Mouse (Mus musculus) gastrocnemius, postnatal 36 days (tissue): ENCODE results near the gene Abcf2. TPM values are rescaled to one million over a fixed set of nuclear protein-coding genes. Genes with fewer than 3 reads are reported as not detected.

Source experiments
- DNase-seq, 2 experiments: peaks; one replicate each; pipeline ENCODE4 v3.0.0; 2022
- intact Hi-C: fragments of 180-260 bp; cut with DNase I; formaldehyde crosslinking; loops from one replicate; pipeline ENCODE4 v1.15.1; 2025
- microRNA-seq, 2 experiments: library from miRNA; unstranded; fragments of <30 nt; microRNA quantifications; one replicate each; pipeline ENCODE4 v1.2.0; 2021
- total RNA-seq, 2 experiments: library from RNA; stranded (reverse); gene quantifications; 2 replicates each; pipeline ENCODE4 v1.2.3; 2021

The Abcf2 gene
- total RNA-seq, 2 experiments from 2014 or later = 94.7 to 104 TPM

DNA sequence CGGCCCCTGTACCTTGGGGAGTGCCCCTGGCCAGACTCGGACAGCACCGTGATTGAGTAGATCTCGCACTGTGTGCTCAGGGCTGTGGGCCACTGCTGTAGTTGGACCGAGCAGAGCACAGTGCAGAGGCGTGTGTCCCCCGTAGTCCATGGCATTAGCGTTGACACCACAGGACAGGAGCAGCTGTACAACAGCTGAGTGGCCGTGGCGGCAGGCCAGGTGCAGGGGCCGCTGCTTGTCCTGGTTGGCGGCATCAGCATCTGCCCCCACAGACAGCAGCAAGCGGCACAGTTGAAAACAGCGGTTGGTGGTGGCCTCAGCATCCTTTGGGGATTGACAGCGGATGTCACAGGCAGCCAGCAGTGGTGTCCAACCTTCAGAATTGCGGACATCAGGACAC, 39.6 kb downstream of the Abcf2 start:
- DNase-seq = no peak
- intact Hi-C loops = no loop called here

DNA sequence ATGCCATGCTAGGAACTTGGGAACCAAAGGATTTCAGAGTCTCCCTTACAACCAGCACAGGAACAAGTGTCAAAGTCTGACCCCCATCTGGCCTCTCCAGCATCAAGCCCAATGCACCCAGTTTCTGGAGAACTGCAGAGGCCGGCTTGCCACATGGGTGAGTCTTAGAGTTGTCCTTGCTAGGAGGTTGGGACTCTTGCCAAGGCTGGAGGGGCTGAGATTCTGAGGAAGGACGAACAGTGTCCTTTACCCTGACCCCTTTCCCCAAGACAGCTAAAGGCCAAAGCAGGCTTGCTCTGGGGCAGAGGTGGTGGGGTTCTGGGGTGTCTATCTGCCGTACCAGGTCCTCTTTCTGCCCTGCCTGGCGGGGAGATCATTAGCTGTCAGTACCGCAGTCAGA, 40.8 kb downstream of the Abcf2 start:
- no peak for DNase-seq
- intact Hi-C loops = no loop called here

DNA sequence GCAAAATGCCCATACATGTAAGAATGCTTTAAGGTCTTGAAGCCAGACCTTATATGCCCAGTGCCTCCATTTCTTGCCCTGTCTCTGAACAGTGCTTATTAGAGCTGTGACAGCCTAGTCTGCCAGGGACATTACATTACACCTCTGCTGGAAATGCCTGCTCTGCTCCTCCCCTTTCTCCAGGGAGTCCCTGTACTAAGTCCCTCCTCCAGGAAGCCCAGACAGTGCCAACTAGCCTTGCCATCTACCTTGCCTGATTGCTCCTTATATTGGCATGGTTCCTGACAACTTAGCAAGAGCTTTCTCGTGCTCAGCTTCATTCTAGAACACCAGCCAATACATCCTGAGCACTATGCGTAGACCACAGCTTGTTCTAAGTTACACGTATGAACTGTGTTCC, 41.5 kb downstream of the Abcf2 start:
- intact Hi-C loops = no loop called here
- DNase-seq = no peak

DNA sequence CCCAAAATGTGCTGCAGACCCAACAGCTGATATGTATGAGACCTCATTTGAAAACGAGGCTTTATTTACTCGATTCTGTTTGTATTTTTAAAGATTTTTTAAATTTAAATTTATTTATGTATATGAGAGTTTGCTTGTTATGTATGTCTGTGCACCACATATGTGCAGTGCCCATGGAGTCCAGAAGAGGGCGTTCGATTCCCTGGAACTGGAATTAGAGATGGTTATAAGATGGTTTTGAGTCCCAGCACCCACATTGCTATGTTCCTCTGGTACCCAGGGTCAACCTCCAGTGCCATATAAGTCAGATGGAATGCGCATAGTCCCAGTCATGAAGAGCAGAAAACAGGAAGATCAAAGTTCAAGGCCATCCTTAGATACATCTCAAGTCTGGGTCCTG, 43.0 kb downstream of the Abcf2 start:
- intact Hi-C loops = loop anchor here (5.0 kb wide), 3 partner anchors 52 to 118 kb away; no protein-coding TSS in a partner anchor
- DNase-seq = no peak

DNA sequence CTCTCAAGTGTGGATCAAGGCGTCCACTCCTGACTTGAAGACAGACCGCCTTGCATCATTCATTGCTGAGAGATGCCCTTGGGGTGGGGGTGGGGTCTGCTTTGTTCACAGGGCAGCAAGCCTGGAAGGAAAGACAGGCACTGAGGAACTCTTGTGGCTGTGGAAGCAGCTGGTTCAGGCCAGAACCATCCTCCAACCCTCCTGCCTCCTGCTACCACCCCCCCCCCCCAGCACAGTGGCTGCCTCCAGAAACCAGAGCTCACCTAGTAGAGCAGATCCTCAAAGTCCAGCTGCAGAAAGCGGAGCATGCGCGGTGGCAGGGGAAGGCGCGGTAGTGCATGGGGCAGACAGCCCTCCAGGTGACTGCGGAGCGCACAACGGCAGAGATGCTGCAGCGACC, 43.9 kb downstream of the Abcf2 start:
- intact Hi-C loops = loop anchor here (5.0 kb wide), 3 partner anchors 51 to 119 kb away; no protein-coding TSS in a partner anchor
- DNase-seq = no peak

DNA sequence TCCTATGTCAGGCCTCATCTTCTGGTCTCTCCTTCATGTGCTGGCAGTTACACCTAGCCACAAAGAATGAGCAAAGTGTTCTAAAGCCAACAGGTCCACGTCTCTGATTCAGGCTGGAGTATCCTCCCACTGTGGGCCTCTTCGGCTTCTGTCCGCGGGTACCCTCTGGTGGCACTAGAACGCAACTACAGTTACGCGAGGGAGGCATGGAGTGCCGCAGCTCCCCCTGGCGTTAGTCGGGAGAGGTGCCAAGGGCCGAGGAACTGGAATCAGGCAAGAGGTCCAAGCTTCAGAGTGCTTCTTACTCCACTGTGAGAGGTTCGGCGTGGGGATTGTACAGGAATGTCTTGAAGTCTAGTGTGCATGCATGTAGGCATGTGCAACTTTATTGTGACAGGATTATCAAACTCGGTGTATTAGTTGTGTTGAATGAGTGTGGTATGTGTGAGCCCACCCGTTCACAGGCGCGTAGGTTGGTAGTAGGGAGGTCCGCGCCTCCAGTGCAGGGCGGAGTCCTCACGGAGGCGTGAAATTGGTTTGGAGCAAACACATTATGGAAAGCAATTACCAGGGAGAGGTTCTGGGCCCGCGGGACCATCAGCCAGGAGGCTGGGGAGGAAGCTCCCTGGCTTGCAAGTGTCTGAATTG, 47.1 kb downstream of the Abcf2 start:
- intact Hi-C loops = loop anchor here (5.0 kb wide), 3 partner anchors 48 to 122 kb away; no protein-coding TSS in a partner anchor
- peak; percentile 92 to 95 for DNase-seq

DNA sequence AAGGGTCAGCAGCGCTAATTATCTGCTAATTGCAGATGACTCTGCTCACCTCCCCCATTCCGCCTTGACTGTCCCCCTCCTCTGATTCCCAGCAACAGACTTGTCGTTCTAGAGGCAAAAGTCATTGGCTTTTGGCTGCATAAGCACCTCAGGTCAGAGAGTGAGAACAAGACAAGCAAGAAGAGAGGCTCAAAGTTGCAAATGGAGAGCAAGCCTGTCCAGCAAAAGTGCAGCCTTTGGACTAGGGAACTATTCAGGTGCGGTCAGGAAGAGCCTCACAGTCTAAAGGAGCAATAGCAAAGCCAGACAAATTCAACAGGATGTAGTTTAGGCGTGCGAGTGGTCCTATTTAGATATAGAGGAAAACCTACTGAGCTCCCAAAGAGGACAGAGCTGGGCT, 49.5 kb downstream of the Abcf2 start:
- intact Hi-C loops = no loop called here
- no peak for DNase-seq

DNA sequence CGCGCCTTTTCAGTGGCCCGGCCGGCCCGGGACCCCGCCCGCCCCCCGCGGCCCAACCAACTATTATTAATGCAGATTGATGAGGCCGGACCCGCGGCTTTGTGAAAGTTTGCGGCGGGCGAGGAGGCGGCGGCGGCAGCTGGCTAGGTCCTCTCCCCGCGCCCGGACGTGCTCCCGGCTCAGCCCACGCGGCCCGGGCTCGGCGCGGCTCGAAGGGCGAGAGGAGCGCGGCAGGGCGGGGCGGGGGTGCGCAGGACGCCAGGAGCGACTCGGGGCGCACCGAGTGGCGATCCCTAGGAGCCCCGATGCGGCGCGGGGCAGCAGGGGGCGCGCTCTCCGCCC, 50.4 kb downstream of the Abcf2 start, which contains the start of gene Gbx1:
Gene Gbx1 (minus strand): TSS at position 314 of the 342 bp plus-strand sequence.
- no peak for DNase-seq

DNA sequence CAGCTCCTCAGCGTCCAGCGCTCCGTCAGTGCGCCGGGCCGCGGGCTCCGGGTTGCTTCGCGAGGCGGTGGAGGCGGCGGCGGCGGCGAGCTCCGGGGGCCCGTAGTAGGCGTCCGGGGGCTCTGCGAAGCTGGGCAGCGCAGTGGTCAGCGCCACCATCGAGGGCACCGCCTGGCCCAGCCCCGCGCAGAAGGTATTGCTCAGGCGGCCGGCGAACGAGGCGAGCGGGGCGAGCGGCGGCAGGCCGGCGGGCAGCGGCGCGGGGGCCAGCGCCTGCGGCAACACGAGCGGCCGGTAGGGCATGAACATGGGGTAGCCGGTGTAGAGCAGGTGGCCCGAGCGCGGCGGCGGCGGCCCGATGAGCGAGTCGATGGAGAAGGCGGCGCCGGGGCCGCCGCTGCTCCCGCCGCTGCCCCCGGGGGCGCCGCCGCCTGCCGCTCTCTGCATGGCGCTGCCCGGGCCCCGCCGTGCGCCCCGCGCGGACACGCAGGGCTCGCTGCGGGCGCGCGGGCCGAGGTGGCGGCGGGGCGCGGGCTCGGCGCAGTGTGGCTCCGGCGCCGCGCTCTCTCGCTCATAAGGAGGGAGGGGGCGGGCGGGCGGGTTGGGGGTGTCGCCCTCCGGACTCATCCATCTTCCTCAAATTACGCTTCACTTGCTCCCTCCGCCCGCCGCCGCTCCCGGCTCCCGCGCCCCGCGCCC, 50.9 kb downstream of the Abcf2 start:
- intact Hi-C loops = no loop called here
- DNase-seq = no peak

More for the DNA sequence above, 50.4 kb downstream of the Abcf2 start, which contains the start of gene Gbx1:
- intact Hi-C loops = no loop called here

DNA sequence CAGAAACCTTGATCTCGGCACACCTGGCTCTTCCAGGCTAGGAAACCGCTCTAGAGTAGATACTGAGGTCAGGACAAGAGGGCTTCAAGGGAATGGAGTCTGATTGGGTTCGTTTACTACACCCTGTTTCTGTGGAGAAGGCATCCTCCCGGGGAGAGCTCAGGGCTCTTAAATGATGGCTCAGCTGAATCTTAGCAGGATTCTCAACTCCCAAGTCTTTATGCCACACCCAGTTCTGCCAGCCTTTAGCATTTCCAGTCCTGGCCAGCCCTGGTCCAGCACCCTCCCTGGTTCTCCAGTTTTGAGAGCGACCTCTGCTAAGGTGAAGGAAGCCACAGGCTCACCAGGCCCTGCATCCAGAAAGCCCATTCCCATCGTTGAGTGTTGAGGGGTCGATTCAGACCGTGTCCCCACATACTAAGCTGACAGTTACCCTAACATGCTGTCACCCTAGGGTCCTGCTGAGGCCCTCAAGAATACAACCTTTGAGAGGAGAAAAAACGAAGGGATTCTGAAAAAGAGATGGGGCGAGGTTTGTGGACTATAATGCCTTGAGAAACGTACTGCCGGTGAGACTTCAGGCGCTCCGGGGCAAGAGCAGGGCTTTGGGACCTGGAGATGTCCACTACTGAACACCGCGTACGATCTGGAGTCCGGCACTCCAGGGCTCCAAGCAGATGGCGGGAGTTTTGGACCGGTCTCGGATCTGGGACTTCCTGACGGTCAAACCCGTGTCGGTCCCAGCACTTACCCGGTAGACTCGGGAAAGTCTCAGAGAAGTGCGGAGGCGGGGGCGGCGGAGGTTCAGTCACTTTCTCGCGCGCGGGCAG, 51.7 kb downstream of the Abcf2 start:
- DNase-seq = no peak
- intact Hi-C loops = no loop called here

DNA sequence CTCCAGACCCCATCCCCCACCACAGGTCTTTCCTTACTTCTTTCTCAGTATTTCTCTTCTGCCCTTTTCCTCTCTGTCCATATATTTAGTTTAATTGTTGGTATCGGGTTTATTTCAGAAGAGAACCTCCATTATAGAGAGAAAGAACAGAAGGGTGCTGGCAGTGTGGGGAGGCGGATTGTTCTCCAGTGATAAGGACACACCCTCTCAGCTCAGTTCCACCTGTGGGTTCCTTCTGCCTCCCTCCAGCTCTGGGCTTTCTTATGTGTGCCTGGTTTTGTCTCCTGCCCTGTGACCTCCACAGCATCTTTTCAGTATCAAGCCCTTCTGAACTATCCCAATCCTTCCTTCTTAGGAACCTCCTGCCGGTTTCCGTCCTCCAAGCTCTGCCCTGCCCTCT, 52.7 kb downstream of the Abcf2 start:
- no peak for DNase-seq
- intact Hi-C loops = no loop called here

DNA sequence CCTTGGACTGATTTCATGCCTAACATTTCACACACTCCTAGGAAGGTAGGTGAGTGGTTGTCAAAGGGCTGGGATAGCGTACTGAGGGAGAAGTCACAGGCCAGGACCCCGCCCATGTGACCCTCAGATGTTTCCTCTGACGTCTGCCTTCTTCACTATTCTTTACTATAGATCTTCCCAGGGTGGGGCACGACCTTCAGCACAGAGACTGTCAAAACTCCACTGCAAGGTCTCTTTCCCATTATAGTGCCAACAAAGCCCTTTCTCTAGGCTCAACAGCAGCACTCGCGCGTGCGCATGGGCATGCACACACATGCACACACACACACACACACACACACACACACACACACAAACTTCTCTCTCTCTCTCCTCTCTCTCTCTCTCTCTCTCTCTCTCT, 53.5 kb downstream of the Abcf2 start:
- DNase-seq = no peak
- intact Hi-C loops = no loop called here

DNA sequence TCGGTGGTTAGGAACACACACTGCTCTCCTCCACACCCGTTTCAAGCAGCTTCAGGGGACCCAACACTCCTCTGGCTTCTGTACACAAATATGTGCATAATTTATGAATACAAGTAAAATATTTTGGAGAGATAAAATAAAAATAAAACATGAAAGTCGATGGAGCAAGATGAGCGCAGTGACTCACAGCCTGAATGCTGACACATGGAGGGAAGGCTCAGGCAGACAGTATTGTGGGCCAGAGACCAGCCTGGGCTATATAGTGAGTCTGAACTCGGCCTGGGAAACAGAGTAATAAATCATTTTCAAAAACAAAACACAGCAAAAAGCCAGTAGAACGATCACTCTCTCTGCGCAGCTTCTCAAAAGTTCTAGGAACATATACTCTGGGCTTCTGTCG, 55.9 kb downstream of the Abcf2 start:
- intact Hi-C loops = no loop called here
- no peak for DNase-seq

Small RNAs within 50 kb of the gene (microRNA-seq; reads per million reads assigned to microRNA genes)
- gene Mir671 = 225 to 297 reads per million in 2 experiments

Other genes with a start within 250 kb of the Abcf2 start
- gene Kcnh2, start 225.9 kb downstream of the Abcf2 start, total RNA-seq = 1 to 10 TPM; 2.2 to 2.6 TPM
- 1 to 10 TPM; 4.9 to 5.4 TPM for gene Nos3, start 212.7 kb downstream of the Abcf2 start, total RNA-seq
- not detected for gene Atg9b, start 185.3 kb downstream of the Abcf2 start, total RNA-seq
- 10 to 100 TPM; 37.6 to 38.0 TPM for gene Abcb8, start 183.8 kb downstream of the Abcf2 start, total RNA-seq
- under 1 TPM in 1 of 2 experiments, not detected in 1; 0.25 TPM for gene Asic3, start 164.1 kb downstream of the Abcf2 start, total RNA-seq
- 10 to 100 TPM; 11.3 to 12.0 TPM for gene Cdk5, start 153.9 kb downstream of the Abcf2 start, total RNA-seq
- 10 to 100 TPM; 14.7 to 15.5 TPM for gene Slc4a2, start 153.6 kb downstream of the Abcf2 start, total RNA-seq
- 100 to 1,000 TPM; 179 to 183 TPM for gene Fastk, start 132.2 kb downstream of the Abcf2 start, total RNA-seq
- gene Tmub1, start 129.6 kb downstream of the Abcf2 start, total RNA-seq = 10 to 100 TPM; 14.9 to 15.8 TPM
- gene Agap3, start 125.3 kb downstream of the Abcf2 start, total RNA-seq = 10 to 100 TPM; 59.6 to 63.2 TPM
- not detected for gene Gbx1, start 50.3 kb downstream of the Abcf2 start, total RNA-seq
- 10 to 100 TPM; 72.9 to 76.9 TPM for gene Asb10, start 36.5 kb downstream of the Abcf2 start, total RNA-seq
- gene 4931409K22Rik, start 20.7 kb downstream of the Abcf2 start, total RNA-seq = not detected
- 10 to 100 TPM in 1 of 2 experiments, 1 to 10 TPM in 1; 7.2 to 10.8 TPM for gene Chpf2, start 9.3 kb upstream of the Abcf2 start, total RNA-seq
- 100 to 1,000 TPM; 167 to 178 TPM for gene Smarcd3, start 46.9 kb upstream of the Abcf2 start, total RNA-seq
- gene Nub1, start 108.1 kb upstream of the Abcf2 start, total RNA-seq = 10 to 100 TPM; 23.1 to 29.0 TPM
- not detected for gene Wdr86, start 153.3 kb upstream of the Abcf2 start, total RNA-seq
- gene Crygn, start 180.5 kb upstream of the Abcf2 start, total RNA-seq = 1 to 10 TPM in 1 of 2 experiments, not detected in 1; 3.2 TPM